Mouse (Mus musculus) urinary bladder, adult 2 months (tissue): ENCODE data around the gene Slc35f6. TPM values are rescaled to one million over a fixed set of nuclear protein-coding genes. Genes with fewer than 3 reads are reported as not detected.
"Not testable (repeated sequence)": the region's sequence is repeated elsewhere in the genome, so short reads cannot be mapped to it uniquely, and the experiment has no call there.

Experiments used
- DNase-seq: peaks from one replicate; pipeline ENCODE4 v3.0.0; 2022; ENCODE audit warnings: low spot score
- polyA plus RNA-seq: library from polyadenylated mRNA; depleted of rRNA; stranded (reverse); fragments of >200 nt; gene quantifications from 2 replicates; pipeline ENCODE4 v1.2.3, GENCODE M21; 2012

The Slc35f6 gene
- polyA plus RNA-seq, 1 experiment: 51.9 TPM

DNA sequence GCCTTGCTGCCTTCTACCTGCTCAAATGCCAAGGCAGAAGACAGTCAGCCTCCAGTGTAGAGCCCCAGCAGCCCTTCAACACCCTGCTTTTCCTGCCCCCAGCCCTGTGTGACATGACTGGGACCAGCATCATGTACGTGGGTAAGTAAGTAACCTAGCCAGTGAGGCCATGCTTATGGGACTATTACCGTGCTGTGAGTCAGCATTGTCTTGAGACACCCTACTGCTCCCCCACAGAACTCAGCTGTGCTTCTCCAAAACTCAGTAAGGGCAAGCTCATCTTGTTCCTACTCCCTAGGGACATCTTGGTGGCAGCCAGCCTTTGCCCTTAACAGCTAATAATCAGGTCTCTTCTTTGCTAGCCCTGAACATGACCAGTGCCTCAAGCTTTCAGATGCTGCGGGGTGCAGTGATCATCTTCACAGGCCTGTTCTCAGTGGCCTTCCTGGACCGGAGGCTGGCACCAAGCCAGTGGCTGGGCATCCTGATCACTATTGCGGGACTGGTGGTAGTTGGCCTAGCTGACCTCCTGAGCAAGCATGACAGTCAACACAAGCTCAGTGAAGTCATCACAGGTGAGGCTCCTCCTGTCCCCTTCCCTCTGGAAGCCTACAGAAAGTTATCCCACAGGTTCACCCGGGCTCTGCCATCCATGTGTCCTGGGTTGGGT is 7.9 kb downstream of the Slc35f6 start:
- no peak for DNase-seq

DNA sequence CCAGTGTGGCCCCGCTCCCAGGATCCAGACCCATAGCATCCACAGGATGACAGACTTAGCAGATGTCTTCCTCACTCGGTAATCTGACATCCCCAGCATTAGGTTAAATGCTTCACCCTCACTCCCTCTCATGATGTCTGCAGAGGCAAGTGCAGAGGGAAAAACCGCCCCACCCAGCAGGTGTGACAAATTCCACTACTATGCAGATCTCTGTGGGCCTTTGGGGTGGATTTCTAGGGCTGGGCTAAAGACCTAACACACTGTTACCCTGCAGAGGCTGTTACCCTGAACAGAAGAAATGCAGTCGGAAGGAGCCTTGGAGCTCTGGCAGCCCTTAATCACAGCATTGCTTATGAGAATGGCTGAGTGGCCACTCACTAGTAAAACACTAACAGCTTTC is 11.3 kb downstream of the Slc35f6 start:
- no peak for DNase-seq

DNA sequence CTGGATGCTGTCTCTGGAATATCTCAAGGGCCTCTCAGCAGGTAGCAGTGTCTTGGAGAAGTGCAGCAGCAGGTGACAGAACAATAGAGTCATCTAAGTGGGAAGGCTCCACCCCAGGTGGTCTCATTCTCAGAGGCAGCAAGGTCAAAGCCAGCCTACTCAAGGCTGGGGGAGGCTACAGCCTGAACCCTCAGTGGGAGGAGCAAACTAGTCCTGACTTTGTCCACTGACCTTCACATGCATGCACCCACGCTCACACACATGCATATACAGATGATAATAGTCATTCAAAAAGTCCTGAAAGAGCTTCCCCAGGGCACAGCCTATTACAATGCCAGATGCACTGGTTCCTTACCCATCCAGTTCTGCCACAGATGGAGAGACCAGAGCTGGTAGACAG is 12.5 kb downstream of the Slc35f6 start:
- no peak for DNase-seq

DNA sequence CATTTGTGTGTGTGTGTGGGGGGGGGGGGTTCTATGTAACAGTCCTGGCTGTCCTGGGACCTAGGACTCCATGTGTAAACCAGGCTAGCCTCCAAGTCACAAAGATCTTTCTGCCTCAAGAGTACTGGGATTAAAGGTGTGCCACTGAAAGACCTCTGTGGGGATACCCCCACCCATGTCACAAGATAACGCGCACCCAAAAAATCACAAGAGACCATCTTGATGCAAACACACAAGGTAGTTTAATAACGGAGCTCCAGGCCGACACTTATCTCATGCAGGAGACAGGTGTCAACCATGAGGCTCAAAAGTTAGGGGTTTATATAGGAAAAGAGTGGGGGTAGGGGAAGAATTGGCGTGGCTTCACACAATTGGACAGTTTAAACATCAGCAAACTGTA is 13.1 kb downstream of the Slc35f6 start:
- no peak for DNase-seq

DNA sequence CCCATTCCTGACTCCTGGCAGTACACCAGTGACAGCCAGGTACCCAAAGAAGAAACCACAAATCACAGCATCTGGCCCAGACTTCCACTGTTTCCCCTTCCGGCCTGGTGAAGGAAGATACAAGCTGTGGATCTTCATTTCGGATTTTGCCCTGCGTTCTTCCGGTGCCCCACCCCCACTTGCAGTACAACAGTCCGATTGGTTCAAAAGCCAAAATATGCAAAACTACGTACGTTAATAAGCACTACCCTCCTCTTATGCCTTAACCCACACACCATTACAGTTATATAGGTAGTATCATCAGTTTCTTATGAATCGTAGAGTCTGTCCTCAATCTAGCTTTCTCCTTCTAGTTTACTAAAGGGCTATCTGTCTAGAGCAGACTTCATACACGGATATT is 17.6 kb downstream of the Slc35f6 start:
- no peak for DNase-seq

DNA sequence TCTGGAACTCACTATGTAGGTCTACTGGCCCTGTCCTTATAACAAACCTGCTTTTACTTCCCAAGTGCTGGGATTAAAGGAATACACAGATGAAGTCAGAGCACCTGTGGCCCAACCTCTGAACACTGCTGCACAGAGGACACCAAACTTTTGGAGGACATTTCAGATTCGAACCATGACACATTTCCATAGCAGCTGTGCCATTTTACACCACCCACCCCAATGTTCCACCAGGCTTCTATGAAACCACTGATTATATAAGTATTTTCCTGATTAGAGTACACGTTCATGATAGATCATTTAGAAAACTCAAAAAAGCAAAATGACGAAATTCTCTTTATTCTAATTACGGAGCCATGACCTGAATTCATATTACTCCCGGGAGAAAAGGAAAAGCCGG is 18.2 kb downstream of the Slc35f6 start:
- DNase-seq: no peak

DNA sequence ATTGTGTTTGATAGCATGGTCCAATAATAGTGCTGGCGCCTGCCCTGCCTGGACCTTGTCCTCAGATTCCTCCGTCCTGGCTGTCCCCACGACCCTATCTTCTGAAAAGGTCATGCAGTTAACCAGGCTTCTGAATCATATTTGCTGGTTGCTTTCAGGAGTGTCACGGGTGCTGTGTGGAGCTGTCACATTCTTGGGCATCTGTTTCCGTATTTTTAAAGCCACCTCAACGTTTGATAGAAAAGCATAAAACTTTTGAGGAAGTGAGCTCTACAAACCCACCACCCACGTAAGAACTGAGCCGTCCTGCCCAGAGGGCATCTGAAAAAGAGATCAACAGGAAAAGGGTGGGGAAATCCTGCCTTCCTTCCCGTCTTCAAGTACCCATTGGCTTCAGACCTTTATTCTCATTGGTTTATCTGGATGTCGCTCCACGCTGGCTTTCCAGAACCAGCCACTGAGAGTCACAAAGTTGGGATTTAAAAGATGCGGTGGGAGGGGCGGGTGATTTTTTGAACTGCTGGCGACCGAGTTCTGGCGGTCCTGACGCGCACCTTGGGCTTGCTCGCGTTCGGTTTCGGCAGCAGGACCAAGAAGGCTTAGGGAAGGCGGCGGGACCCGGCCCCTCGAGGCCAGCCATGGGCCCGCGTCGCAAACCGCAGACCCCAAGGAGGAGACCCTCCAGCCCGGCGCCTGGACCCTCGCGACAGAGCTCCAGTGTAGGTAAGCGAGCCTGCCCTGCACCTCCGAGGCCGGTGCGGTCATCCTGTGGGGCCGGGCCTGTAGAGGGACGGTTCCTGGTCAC is 18.9 kb downstream of the Slc35f6 start, which contains the start of gene Cenpa:
Gene Cenpa, plus strand, starts transcription at position 387 of the 805 bp plus-strand sequence.
- DNase-seq: peak; percentile 59

DNA sequence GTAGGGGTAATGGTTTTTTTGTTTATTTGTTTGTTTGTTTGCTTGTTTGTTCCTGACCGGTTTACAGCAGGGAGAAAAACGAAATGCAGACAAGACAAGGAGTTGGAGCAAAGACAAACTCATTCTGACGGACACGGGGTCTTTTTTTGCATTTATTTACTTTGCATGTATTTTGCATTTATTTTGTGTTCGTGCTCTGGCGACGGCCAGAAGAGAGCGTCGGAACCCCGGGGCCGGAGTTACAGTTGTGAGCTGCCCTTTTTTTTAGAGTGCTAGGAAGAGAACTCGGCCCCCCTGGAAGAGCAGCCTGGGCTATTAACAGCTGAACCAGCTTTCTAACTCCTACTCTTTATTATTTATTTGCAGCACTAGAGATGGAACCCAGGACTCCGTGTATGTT is 19.5 kb downstream of the Slc35f6 start:
- no peak for DNase-seq

DNA sequence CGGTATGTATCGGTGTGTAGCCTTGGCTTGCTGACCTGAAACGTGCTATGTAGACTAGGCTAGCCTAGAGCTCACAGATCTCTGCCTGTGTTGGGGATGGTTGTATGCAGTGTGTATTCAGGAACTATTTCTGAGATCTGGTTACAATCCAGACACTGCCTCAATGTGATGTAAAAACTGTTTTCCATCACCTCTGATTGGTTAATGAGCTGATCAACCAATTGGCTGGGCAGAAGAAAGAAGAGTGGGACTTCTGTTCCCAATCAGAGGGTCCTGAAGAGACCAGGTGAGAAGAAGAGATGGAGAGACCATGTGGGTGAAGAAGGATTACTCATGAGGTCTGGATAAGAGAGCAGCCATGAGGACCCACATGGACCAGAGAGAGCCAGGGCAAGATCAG is 20.0 kb downstream of the Slc35f6 start:
- DNase-seq: no peak

DNA sequence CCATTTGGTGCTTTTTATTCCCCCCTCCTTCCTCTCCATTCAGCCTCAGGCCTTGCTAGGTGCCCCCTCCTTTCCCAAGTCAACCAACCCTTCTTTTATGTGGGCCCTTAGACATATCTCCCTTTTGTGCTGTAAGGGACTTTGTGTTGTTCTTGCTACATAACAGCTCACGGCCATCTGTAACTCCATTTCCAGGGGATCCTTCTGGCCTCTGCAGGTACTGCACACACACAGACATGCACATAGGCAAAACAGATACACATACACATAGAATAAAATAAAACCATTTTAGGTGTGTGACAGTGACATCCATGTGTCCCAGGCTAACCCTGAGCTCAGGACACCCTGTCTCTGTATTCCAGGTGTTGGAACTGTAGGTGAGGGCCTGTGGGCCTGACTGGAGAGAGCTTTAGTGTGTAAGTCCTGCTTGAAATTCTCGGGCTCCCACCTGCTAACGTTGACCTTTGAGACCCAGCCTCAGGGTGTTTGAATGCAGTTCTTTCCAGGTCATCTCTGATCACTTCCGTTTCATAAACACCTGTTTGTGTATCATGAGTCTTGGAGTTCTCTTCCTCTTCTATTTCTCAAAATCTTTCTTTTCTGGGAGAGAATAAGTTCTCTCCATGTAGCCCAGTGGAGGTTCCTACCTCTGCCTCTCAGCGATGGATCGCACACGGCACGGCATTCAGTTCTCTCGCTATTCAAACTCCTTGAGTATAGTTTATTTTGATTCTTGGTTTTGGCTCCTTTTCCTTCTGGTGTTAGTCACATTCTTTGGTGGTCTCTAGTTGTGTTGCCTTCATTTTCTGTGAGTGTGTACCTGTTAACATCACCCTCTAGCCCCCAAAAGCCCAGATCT is 21.1 kb downstream of the Slc35f6 start:
- DNase-seq: no peak

DNA sequence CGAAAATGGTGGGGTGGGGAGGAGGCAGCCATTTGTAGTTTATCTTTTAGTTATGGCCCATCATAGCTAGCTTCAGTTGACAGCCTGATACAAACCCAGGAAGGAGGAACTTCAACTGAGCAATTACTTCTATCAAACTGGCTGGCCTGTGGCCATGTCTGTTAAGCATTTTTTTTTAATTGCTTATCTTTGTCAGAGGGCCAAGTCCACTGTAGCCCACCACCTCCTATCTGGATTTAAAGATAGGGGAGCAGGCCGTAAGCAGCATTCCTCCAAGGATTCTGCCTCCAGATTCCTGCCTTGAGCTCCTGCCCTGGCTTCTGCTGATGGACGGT is 21.7 kb downstream of the Slc35f6 start:
- DNase-seq: no peak

DNA sequence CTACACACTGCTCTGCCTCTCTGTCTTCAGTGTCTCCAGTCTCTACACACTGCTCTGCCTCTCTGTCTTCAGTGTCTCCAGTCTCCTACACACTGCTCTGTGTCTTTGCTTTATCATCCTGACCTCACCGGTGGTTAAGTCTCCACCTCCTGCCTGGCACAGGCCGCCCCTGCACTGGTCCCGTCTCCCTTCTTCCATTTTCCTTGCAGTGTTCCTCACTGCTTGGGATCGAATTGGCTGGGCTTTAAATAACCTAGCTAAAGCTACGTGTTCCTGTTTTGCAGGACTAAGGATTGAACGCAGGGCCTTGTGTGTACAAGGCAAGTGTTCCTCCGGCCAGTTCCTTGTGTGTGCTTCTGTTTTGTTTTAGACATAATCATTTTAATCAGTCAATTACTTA is 22.4 kb downstream of the Slc35f6 start:
- DNase-seq: no peak

DNA sequence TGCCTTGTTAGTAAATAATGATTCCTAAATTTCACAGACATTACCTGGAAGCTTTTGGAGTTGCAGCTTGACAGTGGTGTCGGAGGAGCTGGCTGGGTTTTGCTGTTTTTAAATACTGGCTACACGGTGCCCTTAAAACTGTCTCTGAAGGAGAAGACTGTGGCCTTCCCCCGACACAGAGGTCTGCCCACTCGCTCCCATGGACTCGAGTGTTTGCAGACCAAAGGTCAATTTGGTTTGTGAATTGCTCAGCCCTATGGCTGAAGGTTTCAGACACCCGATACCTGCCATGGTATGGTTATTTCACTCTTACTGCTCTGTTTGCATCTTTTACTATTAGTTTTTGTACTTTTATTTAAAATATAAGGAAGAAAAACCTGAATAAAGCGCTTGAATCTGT is 26.3 kb downstream of the Slc35f6 start:
- no peak for DNase-seq

DNA sequence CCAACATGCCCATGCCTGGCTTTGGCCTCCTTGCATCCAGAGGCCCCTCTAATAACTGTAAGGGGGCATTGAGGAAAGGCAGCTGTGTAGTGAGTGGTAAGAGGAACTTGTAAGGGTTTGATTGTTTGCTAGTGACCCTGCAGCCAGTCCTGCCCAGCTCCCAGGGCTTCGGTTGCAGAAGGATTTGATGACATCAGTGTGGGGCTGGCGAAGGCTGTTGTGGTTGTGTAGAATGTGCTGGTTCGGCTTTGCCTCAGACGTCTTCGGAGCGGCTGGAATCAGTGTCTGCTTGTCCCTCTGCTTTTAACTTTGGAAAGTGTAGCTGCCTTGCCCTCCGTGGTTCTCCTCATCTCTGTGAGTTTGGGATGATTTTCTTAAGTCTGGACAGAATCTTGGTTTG is 29.1 kb downstream of the Slc35f6 start:
- DNase-seq: no peak

DNA sequence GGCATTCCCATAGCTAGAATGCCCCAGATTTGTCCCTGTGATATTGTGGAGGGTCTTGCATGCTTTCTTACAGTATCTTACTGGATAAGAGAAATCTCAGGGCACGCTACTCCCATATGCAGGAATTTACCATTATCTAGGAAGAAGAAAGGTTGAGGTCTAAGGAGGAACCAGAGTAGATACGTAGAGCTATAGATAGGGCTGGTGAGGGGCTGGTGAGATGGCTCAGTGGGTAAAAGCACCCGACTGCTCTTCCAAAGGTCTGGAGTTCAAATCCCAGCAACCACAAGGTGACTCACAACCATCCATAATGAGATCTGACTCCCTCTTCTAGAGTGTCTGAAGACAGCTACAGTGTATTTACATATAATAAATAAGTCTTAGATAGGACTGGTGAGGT is 30.3 kb downstream of the Slc35f6 start:
- DNase-seq: not testable (repeated sequence)

DNA sequence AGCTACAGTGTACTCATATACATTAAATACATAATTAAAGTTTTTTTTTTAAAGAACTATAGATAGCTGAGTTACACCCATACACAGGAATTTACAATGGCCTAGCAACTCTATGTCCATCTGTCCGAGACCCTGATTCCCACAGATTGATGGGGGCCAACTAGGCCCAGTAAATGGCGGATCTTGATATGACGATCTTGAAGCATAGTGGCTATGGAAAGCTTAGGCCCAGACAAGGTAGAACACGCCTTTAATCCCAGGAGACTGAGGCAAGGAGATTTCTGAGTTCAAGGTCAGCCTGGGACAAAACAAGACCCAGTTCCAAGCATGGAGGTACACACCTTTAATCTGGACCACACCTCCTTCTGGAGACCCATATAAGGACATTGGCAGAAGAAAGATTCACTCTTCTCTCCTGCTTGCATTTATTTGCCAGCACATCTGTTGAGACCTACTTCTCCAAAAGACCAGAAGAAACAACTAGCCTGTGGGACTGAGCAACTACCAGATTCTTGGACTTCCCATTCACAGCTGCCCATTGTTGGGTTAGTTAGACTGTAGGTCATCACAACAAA is 31.1 kb downstream of the Slc35f6 start:
- DNase-seq: no peak

DNA sequence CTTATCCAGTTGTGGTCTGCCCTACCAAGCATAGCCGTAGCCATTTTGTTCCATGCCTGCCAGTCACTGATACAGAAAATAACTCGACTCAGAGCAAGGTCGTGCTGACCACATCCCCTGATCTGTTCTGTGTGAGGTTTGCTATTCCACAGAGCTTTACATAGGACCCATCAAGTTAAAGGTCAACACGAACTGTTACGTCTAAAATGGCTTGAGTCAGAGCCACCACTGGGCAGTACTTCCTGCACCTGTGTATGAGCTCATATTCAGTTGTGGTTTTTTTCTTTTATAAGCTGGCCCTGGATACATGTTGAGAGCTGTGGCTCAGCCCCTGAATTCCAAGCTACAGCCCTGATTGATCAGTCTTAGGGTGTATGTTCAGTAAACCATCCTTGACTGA is 31.9 kb downstream of the Slc35f6 start:
- no peak for DNase-seq

DNA sequence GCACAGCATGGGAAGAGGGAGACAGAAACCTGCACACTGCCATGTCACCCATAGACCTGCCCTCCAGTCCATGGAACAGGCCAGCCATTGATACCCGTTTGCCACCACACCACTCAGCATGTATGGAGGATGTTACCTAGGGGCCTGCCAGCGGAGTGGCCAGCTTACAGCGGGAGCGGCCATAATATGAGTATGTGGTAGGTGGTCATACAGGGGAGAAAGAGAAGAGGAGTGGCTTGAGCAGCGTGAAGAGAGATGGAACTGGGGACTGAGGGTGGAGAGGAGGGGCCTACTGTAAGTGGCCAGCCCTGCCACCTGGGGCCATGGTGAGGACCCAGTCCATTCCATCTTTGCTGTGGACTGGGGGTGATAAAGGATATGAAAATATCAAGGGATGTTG is 34.2 kb downstream of the Slc35f6 start:
- DNase-seq: no peak

DNA sequence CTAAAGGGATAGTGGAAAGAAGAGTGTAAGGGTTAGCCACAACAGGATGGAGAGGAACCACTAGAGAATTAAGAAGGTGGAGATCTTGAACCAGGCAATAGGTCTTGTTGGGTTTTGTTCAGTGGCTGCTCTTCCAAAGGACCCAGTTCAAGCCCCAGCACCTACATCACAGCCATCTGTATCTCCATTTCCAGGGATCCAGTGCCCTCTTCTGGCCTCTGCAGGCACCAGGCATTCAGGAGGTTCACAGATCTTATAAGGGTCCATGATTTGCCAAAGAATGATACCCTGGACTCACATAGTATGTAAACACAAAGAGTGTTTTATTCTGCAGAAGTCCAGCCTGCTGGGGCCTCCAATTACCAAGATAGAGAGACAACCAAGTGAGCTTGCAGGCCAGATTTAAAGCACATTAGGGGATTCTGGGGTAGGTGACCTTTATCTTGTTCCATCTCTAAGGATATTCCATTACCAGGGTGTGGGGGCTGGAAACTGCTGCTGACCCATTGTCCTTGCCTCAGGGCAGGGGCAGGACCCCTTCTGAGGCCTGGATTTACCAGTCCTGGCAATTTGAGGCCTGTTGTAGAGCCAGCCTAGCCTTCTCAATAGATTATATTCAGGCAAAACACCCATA is 35.4 kb downstream of the Slc35f6 start:
- DNase-seq: no peak

DNA sequence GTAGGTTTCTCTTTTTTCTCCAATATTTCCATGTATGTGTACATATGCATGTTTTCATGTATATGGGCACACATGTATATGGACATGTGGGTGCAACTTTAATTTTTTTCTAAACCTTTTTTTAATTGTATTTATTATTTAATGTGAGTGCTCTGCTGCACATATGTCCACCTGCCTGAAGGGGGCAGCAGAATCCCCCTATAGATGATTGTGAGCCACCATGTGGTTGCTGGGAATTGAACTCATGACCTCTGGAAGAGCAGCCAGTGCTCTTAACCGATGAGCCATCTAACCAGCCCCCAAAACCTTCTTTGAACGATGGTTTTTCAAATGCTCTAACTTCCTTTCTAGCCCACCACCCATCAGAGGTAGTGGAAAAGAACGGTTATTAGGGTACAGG is 36.3 kb downstream of the Slc35f6 start:
- no peak for DNase-seq

DNA sequence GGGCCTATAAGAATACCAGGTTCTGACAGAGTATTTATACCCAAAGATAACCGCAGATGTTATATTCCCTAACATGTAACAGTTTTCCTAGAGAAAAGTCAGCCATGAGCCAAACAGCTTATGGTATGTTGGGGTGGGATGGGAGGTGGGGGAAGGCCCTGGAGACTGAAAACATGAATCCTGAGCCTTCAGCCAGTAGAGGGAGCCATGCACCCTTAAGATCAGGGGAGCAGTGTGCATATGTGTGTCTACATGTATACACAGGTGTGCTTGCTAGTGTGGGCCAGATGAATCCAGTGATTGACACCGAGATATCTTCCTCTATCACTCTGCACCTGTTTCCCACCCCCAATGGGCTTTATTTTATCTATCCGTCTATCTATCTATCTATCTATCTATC is 39.0 kb downstream of the Slc35f6 start:
- DNase-seq: no peak
